Mouse (Mus musculus): ENCODE results near the gene Ccdc51. TPM values are rescaled to one million over a fixed set of nuclear protein-coding genes. Genes with fewer than 3 reads are reported as not detected.

Ccdc51 gene
- 1 to 10 TPM; 8.6 to 9.1 TPM for total RNA-seq (2021)
- long read RNA-seq, experiment 1, transcript Ccdc51-201 (4 exons, 1,526 nt) = major isoform, 6 of 7 reads
- long read RNA-seq, experiment 1, partial matches to known transcripts = 1 of 7 reads
- long read RNA-seq, experiment 1, other reads (novel, unspliced or antisense) = 0 of 7 reads
- long read RNA-seq, experiment 2, transcript Ccdc51-201 (4 exons, 1,526 nt) = major isoform, 12 of 12 reads
- long read RNA-seq, experiment 2, partial matches to known transcripts = 0 of 12 reads
- long read RNA-seq, experiment 2, other reads (novel, unspliced or antisense) = 0 of 12 reads

- peak; percentile 50 to 77 for DNase-seq (ENCODE audit: low spot score in 2 of 2)
Measured at GRCm38 (mm10) chr9:109082124-109082800, at the start of gene Ccdc51, which contains the start of gene Tma7. TSS of gene Ccdc51 (plus strand) at chr9:109082493. TSS of gene Tma7 (minus strand) at chr9:109082587.

GRCm38 (mm10) chr9:109038086-109038895 is 44.0 kb upstream of the Ccdc51 start, which contains the start of gene Shisa5:
TSS of gene Shisa5 (plus strand) at chr9:109038565.
- DNase-seq (ENCODE audit: low spot score in 2 of 2) = peak; percentile 80 to 85

- DNase-seq (ENCODE audit: low spot score in 2 of 2) = peak in 1 of 2 experiments; percentile 59
Measured at GRCm38 (mm10) chr9:109038901-109039364, 43.4 kb upstream of the Ccdc51 start.

GRCm38 (mm10) chr9:109039681-109040080 is 42.6 kb upstream of the Ccdc51 start:
- peak; percentile 7 to 12 for DNase-seq (ENCODE audit: low spot score in 2 of 2)

GRCm38 (mm10) chr9:109040216-109040615 is 42.1 kb upstream of the Ccdc51 start:
- peak; percentile 4 to 15 for DNase-seq (ENCODE audit: low spot score in 2 of 2)

GRCm38 (mm10) chr9:109040906-109041305 is 41.4 kb upstream of the Ccdc51 start:
- peak in 1 of 2 experiments; percentile 10 for DNase-seq (ENCODE audit: low spot score in 2 of 2)

GRCm38 (mm10) chr9:109041351-109041750 is 40.9 kb upstream of the Ccdc51 start:
- DNase-seq (ENCODE audit: low spot score in 2 of 2) = peak in 1 of 2 experiments; percentile 6

- DNase-seq (ENCODE audit: low spot score in 2 of 2) = peak; percentile 19 to 50
Measured at GRCm38 (mm10) chr9:109046306-109046705, 36.0 kb upstream of the Ccdc51 start.

- no peak for DNase-seq (ENCODE audit: low spot score in 2 of 2)
Measured at GRCm38 (mm10) chr9:109049316-109049715, 33.0 kb upstream of the Ccdc51 start.

GRCm38 (mm10) chr9:109049996-109050673 is 32.2 kb upstream of the Ccdc51 start:
- DNase-seq (ENCODE audit: low spot score in 2 of 2) = peak in 1 of 2 experiments; percentile 6

GRCm38 (mm10) chr9:109050674-109050997 is 31.7 kb upstream of the Ccdc51 start:
- DNase-seq (ENCODE audit: low spot score in 2 of 2) = peak in 1 of 2 experiments; percentile 7

- peak in 1 of 2 experiments; percentile 14 for DNase-seq (ENCODE audit: low spot score in 2 of 2)
Measured at GRCm38 (mm10) chr9:109051011-109051501, 31.2 kb upstream of the Ccdc51 start.

- DNase-seq (ENCODE audit: low spot score in 2 of 2) = peak in 1 of 2 experiments; percentile 13
Measured at GRCm38 (mm10) chr9:109051651-109052489, 30.4 kb upstream of the Ccdc51 start.

- DNase-seq (ENCODE audit: low spot score in 2 of 2) = peak in 1 of 2 experiments; percentile 11
Measured at GRCm38 (mm10) chr9:109052490-109053260, 29.6 kb upstream of the Ccdc51 start.

GRCm38 (mm10) chr9:109053366-109053765 is 28.9 kb upstream of the Ccdc51 start:
- peak in 1 of 2 experiments; percentile 12 for DNase-seq (ENCODE audit: low spot score in 2 of 2)

GRCm38 (mm10) chr9:109053851-109054250 is 28.4 kb upstream of the Ccdc51 start:
- peak in 1 of 2 experiments; percentile 11 for DNase-seq (ENCODE audit: low spot score in 2 of 2)

GRCm38 (mm10) chr9:109054712-109055111 is 27.6 kb upstream of the Ccdc51 start:
- peak; percentile 19 to 55 for DNase-seq (ENCODE audit: low spot score in 2 of 2)

GRCm38 (mm10) chr9:109055271-109056030 is 26.8 kb upstream of the Ccdc51 start:
- DNase-seq (ENCODE audit: low spot score in 2 of 2) = peak in 1 of 2 experiments; percentile 15
